Mouse (Mus musculus) lung, embryonic 15.5 days (tissue): ENCODE data around the gene Nbeal2. TPM values are rescaled to one million over a fixed set of nuclear protein-coding genes. Genes with fewer than 3 reads are reported as not detected.

Experiments used
- ATAC-seq: fragments of 200-750 bp; cut with Nextera tagmentation; 2 replicates; pipeline ENCODE4 v1.8.0; 2017; ENCODE audit warnings: moderate number of reproducible peaks, borderline replicate concordance; ENCODE audit not compliant: low FRiP score, low TSS enrichment; ENCODE audit errors: extremely low read depth
- H3K27ac ChIP-seq: fragments of 300-500 bp; sonication (generic); 2 replicates; pipeline ENCODE4 v1.5.1; 2015; ENCODE audit warnings: moderate library complexity, mild to moderate bottlenecking, inconsistent platforms
- H3K27me3 ChIP-seq: fragments of 300-500 bp; sonication (generic); 2 replicates; pipeline ENCODE4 v1.6.1; 2015; ENCODE audit warnings: inconsistent platforms
- H3K36me3 ChIP-seq: fragments of 300-500 bp; sonication (generic); 2 replicates; pipeline ENCODE4 v1.6.1; 2015; ENCODE audit warnings: inconsistent platforms
- H3K4me1 ChIP-seq: fragments of 300-500 bp; sonication (generic); 2 replicates; pipeline ENCODE4 v1.6.1; 2015; ENCODE audit warnings: inconsistent platforms
- H3K4me2 ChIP-seq: fragments of 300-500 bp; sonication (generic); 2 replicates; pipeline ENCODE4 v1.6.1; 2015; ENCODE audit warnings: inconsistent platforms, mild to moderate bottlenecking, moderate library complexity
- H3K4me3 ChIP-seq: fragments of 300-500 bp; sonication (generic); 2 replicates; pipeline ENCODE4 v1.5.1; 2015; ENCODE audit warnings: mild to moderate bottlenecking, inconsistent platforms
- H3K9ac ChIP-seq: fragments of 300-500 bp; sonication (generic); 2 replicates; pipeline ENCODE4 v1.6.1; 2015; ENCODE audit warnings: inconsistent platforms
- H3K9me3 ChIP-seq: fragments of 300-500 bp; sonication (generic); 2 replicates; pipeline ENCODE4 v1.6.1; 2016; ENCODE audit warnings: inconsistent platforms
- WGBS: fragments of 180-500 bp; shearing (Covaris S2); methylation state at CpG from one replicate; pipeline ENCODE4 v1.1.7; 2015; 5-methylcytosine and 5-hydroxymethylcytosine counted together
- polyA plus RNA-seq: library from polyadenylated mRNA; unstranded; fragments of >200 nt; fragmentation: Nextera tagmentation; extraction: Ambion mirVana; gene quantifications from 2 replicates; pipeline ENCODE4 v1.2.1, GENCODE M21; 2015

Nbeal2 gene
- 3.6 and 4.2 TPM in 2 replicates for polyA plus RNA-seq

DNA sequence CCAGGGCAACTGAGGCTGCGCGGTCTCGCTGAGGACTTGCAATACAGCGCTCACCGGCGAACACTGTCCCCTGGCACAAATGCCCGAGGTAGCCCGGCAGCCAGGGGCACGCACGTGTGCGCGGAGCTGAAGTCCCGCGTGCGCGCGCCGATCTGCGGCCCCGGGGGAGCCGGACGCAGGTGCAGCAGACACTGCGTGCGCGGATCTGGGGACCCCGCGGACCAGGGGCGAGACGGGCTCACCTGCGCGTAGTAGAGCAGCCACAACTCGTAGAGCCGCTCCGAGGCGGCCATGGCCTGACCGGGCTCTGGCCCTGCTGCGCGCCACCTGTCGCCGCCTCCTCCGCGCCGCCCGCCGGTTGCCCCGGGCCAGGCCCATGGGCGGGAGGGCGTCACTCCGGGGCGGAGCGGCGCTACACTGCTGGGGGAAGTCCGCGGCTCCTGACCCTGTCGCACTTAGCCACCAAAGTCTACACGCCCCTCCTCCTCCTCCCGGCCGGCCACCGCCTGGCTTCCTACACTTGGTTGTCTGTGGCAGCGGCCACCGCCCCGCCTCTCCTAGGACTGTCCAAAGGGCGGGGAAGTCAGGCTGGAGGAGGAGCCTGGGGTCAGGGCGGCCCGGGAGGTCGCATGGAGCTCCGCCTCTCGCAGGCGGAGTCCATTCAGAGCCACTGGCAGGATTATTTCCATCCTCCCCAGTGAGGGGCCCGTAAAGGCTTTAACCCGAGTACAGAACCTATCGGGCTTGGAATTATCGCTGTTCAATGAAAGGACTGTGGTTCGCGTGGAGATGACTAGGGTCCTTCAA lies at the start of gene Nbeal2:
Gene Nbeal2, minus strand, starts transcription at position 507 of the 807 bp plus-strand sequence.
- H3K4me3 ChIP-seq, result peak within 1 kb of the TSS; percentile 70
- H3K9me3 ChIP-seq, result no peaks in the 10 kb centered on the region
- H3K4me1 ChIP-seq, result peaks cover 45% of the 10 kb centered on the region
- H3K27ac ChIP-seq, result peak within 1 kb of the TSS; percentile 94
- peak within 1 kb of the TSS; percentile 66 for H3K9ac ChIP-seq
- peak within 1 kb of the TSS; percentile 97 for H3K4me2 ChIP-seq
- WGBS, result under 1% methylated on average over 70 of the region's 75 CpGs
- peaks cover 24% of the 10 kb centered on the region for H3K27me3 ChIP-seq
- H3K36me3 ChIP-seq, result no peaks in the 10 kb centered on the region
- peak; percentile 90 for ATAC-seq

DNA sequence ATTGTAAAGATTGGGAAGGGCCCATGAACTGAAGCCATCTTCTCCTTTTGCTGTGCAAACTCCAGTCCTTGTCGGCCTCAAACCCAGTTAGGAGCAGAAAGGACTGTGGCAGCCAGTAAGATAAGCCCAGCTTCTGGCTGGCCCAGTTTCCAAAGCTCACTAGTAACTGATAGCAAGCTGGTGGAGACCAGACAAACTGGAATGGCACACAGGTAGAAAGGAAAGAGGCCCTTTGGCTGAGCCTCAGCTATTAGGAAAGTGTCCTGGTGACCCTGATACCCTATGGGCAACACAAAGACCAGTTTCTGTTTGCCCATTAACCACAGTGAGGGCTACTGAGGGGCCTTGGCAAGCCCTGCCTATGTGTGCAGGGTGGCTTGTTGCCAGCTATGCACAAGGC lies 48.9 kb upstream of the Nbeal2 start:
- no peak overlapping the region for H3K27ac ChIP-seq
- H3K27me3 ChIP-seq, result no peaks in the 10 kb centered on the region
- 0 out of 2 replicates have a peak, but pooled peaks cover 11% of the 10 kb centered on the region for H3K36me3 ChIP-seq
- no peak overlapping the region for H3K4me2 ChIP-seq
- 82% methylated on average over 1 of the region's 1 CpGs for WGBS
- H3K4me3 ChIP-seq, result no peak overlapping the region
- no peaks in the 10 kb centered on the region for H3K4me1 ChIP-seq
- H3K9me3 ChIP-seq, result no peaks in the 10 kb centered on the region
- H3K9ac ChIP-seq, result no peak overlapping the region
- no peak for ATAC-seq

DNA sequence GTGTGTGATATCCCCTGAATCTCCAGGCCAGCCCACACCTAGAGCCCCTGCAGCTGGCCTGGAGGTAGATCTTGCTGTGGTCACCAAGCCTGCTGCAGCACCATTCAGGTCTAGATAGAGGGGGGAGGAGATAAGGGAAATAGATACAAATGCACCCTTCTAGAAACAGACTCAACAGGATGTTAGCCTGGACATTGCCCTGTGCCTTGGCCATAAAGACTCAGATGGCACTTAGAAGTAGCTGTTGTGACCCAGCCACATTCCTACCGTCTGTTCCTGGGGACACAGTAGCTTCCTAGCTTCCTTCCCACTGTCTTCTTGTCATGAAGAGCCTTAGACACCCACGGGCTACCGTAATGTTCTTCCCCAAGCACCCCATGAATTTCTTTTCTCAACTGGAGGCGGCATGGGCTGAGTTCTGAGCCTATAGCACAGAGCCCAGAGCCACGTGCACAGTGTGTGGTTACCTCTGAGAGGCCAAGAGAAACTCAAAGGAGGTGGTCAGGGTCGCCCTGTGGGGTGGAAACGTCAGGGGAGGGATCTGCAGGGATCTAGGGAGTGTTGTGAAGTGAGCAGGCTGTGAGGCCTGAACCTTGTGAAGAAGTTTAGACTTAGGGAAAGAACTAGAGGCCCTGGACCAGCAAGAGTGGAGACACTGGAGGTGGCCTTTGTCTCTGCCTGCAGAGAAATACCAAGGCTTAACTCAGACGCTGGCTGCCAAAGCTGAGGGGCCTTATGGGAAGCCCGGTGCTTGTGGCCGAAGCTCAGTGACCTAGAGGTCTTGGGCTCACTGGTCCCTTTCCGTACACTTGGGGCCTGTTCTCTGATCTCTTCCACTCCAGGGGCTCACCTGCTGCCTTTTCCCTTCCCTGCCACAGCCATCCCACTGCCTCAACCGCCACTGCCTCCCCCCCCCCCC lies 47.4 kb upstream of the Nbeal2 start:
- H3K27ac ChIP-seq, result no peak overlapping the region
- H3K27me3 ChIP-seq, result no peaks in the 10 kb centered on the region
- H3K4me1 ChIP-seq, result no peaks in the 10 kb centered on the region
- WGBS, result 79% methylated on average over 11 of the region's 12 CpGs
- H3K9me3 ChIP-seq, result no peaks in the 10 kb centered on the region
- no peak for ATAC-seq
- H3K4me3 ChIP-seq, result no peak overlapping the region
- H3K4me2 ChIP-seq, result no peak overlapping the region
- H3K9ac ChIP-seq, result no peak overlapping the region
- H3K36me3 ChIP-seq, result 0 out of 2 replicates have a peak, but pooled peaks cover 11% of the 10 kb centered on the region

DNA sequence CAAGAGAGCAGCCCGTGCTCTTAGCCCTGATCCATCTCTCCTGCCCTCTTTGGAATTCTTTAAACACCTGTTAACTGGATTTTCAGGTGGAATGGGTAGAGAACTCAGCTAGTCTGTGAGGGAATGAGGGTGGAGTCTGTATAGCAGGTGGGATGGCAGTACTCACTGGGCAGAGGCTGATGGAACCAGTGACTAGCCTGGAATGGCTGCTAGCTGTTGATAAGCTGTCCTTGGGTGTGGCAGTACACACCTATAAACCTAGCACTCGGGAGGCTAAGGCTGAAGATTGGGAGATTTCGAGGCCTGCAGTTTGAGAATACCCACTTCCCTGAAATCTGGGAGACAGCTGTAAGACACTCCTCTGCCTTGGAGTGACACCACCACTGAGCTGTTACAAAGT lies 45.6 kb upstream of the Nbeal2 start:
- 87% methylated on average over 3 of the region's 3 CpGs for WGBS
- Histone ChIP-seq H3K4me2 (no peak overlapping the region), H3K27ac (no peak overlapping the region), H3K9me3 (no peaks in the 10 kb centered on the region), H3K27me3 (no peaks in the 10 kb centered on the region), H3K4me3 (no peak overlapping the region), H3K9ac (no peak overlapping the region), H3K4me1 (no peaks in the 10 kb centered on the region), H3K36me3 (0 out of 2 replicates have a peak, but pooled peaks cover 4% of the 10 kb centered on the region)
- ATAC-seq, result no peak

DNA sequence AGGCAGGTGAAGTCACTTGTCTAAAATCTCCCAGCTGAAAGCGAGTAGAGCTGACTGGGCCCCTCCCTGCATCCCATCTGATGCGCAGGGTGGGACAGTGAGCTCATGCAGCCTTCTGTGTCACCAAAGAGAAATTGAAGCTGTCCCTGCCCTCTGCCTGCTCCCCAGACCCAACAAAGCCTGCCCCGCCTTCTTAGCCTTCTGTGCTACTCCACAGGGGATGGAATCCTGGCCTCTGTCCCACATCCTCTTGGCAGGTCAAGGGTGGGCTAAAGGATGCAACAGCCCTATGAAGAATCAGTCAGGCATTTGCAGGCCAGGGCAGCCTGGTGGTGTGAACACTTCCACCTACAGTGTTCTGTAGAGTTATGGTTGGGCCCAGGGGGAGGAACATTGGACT lies 43.5 kb upstream of the Nbeal2 start:
- no peak overlapping the region for H3K9ac ChIP-seq
- H3K9me3 ChIP-seq, result no peaks in the 10 kb centered on the region
- no peak for ATAC-seq
- H3K27me3 ChIP-seq, result no peaks in the 10 kb centered on the region
- 0 out of 2 replicates have a peak, but pooled peaks cover 4% of the 10 kb centered on the region for H3K36me3 ChIP-seq
- H3K4me3 ChIP-seq, result no peak overlapping the region
- 66% methylated on average over 3 of the region's 3 CpGs for WGBS
- H3K27ac ChIP-seq, result no peak overlapping the region
- H3K4me1 ChIP-seq, result no peaks in the 10 kb centered on the region
- H3K4me2 ChIP-seq, result no peak overlapping the region

DNA sequence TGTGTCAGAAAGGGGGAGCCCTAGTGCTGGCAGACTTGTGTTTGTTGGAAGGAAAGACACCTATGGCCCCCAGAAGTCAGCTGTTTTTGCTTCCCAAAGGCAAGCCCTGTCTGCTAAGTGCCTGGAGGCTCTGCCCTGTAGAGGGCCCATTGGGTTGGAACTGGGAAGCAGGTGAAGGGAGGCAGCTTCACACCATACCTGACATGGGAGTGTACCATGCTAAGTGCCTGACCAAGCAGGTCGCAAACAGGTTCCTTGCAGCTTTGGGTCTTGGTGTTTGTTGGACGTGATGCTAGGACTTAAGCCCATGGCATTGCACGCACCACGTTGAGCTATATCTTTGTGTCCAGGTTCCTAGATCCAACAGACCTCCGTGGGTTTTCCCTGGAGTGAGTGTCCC lies 42.5 kb upstream of the Nbeal2 start:
- no peak overlapping the region for H3K4me2 ChIP-seq
- H3K36me3 ChIP-seq, result 0 out of 2 replicates have a peak, but pooled peaks cover 4% of the 10 kb centered on the region
- no peak overlapping the region for H3K27ac ChIP-seq
- no peaks in the 10 kb centered on the region for H3K4me1 ChIP-seq
- no peak overlapping the region for H3K4me3 ChIP-seq
- H3K9ac ChIP-seq, result no peak overlapping the region
- no peaks in the 10 kb centered on the region for H3K9me3 ChIP-seq
- WGBS, result 82% methylated on average over 5 of the region's 5 CpGs
- ATAC-seq, result no peak
- H3K27me3 ChIP-seq, result no peaks in the 10 kb centered on the region

DNA sequence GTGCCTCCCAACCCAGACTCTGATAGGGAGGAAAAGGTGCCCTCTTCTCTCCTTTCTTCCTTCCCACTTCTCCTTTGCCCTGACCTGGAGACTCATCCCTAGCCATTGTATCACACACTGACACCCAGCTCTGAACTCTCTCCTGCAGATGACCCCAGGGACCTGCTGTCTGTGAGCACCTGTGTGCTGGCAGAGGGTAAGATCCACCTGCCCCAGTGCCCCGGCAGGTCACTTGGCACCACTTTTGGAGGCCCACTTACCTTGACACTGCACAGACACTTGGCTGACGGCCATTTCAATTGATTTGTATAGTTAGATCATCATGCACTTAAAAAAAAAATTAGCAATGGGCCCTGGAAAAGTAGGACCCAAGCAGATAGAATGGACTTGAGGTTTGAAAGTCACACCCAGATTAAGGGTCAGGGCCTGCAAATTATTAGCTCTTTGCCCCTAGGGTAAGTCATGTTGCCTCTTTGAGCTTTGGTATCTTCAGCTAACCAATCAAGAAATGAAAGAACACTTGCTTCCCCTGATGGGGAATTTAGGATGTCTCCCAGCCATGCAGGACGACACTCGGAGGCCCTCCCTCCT lies 41.3 kb upstream of the Nbeal2 start:
- 82% methylated on average over 4 of the region's 4 CpGs for WGBS
- Histone ChIP-seq H3K27ac (no peak overlapping the region), H3K4me3 (no peak overlapping the region), H3K9me3 (no peaks in the 10 kb centered on the region), H3K27me3 (no peaks in the 10 kb centered on the region), H3K4me1 (peaks cover 8% of the 10 kb centered on the region; the same call in 1 of the 2 replicates), H3K4me2 (no peak overlapping the region), H3K36me3 (no peaks in the 10 kb centered on the region), H3K9ac (no peak overlapping the region)
- ATAC-seq, result no peak

DNA sequence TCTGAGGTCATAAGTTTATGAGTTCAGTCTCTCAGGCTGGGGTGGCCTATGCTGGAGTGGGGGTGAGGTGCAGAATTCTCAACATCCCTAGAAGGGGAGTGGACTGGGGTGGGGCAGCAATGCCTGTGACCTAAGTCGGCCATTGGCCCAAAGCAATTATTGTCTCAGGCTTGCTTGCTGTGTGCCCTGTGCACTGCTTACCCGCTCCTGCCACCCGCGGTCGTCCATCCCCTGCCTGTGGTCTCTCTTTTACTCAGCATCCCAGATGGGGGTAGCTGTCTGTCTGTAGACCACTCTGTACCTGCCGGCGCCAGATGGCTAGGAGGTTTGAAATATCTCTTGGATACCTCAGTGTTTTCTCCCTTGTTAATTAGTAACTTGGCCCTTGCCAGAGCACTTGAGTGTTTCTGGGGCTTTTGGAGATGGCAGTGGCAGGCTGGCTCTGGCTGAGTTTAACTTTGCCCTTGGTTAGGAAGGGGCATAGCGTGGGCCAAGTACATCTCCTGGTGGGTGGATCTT lies 35.4 kb upstream of the Nbeal2 start:
- Histone ChIP-seq H3K4me2 (peak overlapping the region; percentile 28), H3K27me3 (no peaks in the 10 kb centered on the region), H3K4me3 (no peak overlapping the region), H3K9me3 (no peaks in the 10 kb centered on the region), H3K27ac (peak overlapping the region; percentile 95), H3K9ac (no peak overlapping the region), H3K4me1 (peaks cover 46% of the 10 kb centered on the region), H3K36me3 (no peaks in the 10 kb centered on the region)
- 54% methylated on average over 8 of the region's 8 CpGs for WGBS
- ATAC-seq, result peak; percentile 62

DNA sequence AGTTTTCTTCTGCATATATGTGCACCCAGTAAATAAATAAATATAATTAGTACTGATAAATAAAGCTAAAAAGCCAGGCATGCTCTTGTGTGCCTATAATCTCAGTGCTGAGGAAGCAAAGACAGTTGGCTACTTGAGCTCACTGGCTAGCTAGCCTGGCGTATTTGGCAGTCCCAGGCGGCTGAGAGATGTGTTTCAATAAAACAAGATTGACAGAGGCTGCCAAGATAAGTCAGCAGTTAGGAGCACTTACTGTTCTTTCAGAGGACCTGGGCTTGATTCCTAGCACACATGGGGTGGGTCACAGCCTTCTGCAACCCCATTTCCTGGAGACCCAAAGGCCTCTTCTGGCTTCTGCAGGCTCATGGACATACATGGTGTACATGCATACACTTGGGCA lies 33.9 kb upstream of the Nbeal2 start:
- H3K27me3 ChIP-seq, result no peaks in the 10 kb centered on the region
- peaks cover 59% of the 10 kb centered on the region for H3K4me1 ChIP-seq
- H3K36me3 ChIP-seq, result no peaks in the 10 kb centered on the region
- no peak overlapping the region for H3K27ac ChIP-seq
- ATAC-seq, result no peak
- WGBS, result 77% methylated on average over 2 of the region's 2 CpGs
- no peak overlapping the region for H3K4me2 ChIP-seq
- no peak overlapping the region for H3K9ac ChIP-seq
- H3K9me3 ChIP-seq, result no peaks in the 10 kb centered on the region
- H3K4me3 ChIP-seq, result no peak overlapping the region

DNA sequence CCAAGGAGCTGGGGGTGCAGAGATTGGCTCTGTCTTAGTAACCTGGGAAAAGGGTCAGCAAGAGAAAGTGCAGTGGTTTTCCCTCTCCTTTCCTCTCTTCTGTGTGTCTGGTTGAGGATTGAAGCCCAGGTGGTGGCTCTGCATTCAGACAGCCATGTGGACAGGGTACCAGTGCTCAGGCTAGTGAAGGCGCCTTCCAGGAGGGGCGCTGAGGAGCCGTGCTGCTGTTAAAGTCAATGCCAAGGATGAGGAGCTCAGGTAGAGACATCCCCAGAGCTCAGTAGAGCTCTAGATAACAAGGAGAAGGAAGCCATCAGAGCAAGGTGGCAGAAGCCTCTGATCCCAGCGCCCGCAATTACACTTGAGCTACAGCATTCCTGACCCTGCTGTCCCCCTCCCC lies 33.1 kb upstream of the Nbeal2 start:
- H3K36me3 ChIP-seq, result no peaks in the 10 kb centered on the region
- H3K27me3 ChIP-seq, result no peaks in the 10 kb centered on the region
- no peak overlapping the region for H3K9ac ChIP-seq
- no peak overlapping the region for H3K4me2 ChIP-seq
- H3K4me3 ChIP-seq, result no peak overlapping the region
- no peak overlapping the region for H3K27ac ChIP-seq
- no peaks in the 10 kb centered on the region for H3K9me3 ChIP-seq
- no peak for ATAC-seq
- peaks cover 64% of the 10 kb centered on the region for H3K4me1 ChIP-seq
- 57% methylated on average over 5 of the region's 5 CpGs for WGBS

DNA sequence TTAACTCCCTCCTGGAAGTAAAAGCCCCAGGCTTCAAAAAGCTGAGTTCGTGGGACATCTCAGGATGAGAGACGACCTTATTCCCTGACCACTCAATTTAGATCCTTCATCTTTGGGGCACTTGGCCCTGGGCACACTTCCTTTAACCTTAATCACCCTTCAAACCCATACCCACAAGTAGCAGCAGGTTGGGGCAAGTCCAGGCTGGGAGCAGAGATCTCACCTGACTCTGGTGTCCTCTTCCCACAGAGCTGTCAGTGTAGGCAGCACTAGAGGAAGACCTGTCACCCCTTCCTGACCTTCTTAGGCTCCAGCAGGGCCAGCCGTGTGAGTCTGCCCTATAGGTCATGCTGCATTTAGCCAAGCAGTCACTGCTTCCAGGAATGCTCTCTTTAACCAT lies 32.5 kb upstream of the Nbeal2 start:
- Histone ChIP-seq H3K27ac (0 out of 2 replicates have a peak overlapping the region, but pooled peaks have one; percentile 98), H3K9ac (no peak overlapping the region), H3K4me2 (no peak overlapping the region), H3K4me3 (no peak overlapping the region), H3K36me3 (no peaks in the 10 kb centered on the region), H3K4me1 (peaks cover 68% of the 10 kb centered on the region), H3K9me3 (no peaks in the 10 kb centered on the region), H3K27me3 (no peaks in the 10 kb centered on the region)
- WGBS, result 56% methylated on average over 3 of the region's 3 CpGs
- ATAC-seq, result no peak
